Mouse (Mus musculus): ENCODE results near the gene Tnfsf14.

GRCm38 (mm10) chr17:57148994-57149803, 44.8 kb downstream of the Tnfsf14 start, which contains the start of gene Cd70:
- TF ChIP-seq CTCF (conservative IDR thresholded peaks at IDR 0.05; ENCODE audit: low read length), result no peak
- no peak for TF ChIP-seq NANOG (IDR thresholded peaks at IDR 0.05; ENCODE audit: borderline replicate concordance, low read length)
